Mouse (Mus musculus): ENCODE results near the gene Zfp992. TPM values are rescaled to one million over a fixed set of nuclear protein-coding genes. Genes with fewer than 3 reads are reported as not detected.
A peak's percentile ranks its signal among the peaks of the same experiment; 100 is the strongest.
"Not testable (repeated sequence)": the region's sequence is repeated elsewhere in the genome, so short reads cannot be mapped to it uniquely, and the experiment has no call there.

The Zfp992 gene
- polyA plus RNA-seq, 1 experiment from 2014 or later: 4.2 TPM

DNA sequence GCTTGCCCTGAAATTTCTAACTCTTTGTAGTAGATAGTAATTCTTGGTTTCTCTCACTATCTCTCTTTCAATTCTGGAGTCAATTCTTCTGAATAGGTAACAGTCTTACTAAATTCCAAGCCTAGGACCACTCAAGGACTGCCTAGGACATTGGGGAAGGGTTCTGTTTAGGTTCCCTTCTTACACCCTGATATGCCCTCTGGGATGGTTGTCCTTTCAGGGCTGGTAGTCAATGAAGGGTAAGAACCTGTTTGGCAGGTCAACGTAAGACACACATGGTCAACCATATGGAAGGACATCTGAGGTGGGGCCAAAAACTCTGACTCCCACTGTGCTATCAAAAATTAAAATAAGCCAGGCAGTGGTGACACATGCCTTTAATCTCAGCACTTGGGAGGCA, 44.0 kb downstream of the Zfp992 start:
- no peak overlapping the region for H3K4me3 ChIP-seq
- H3K27ac ChIP-seq (ENCODE audit: poor library complexity, severe bottlenecking): no peak overlapping the region
- WGBS: 37% methylated on average over 1 of the region's 1 CpGs
- H3K36me3 ChIP-seq: no peaks in the 10 kb centered on the region
- no peaks in the 10 kb centered on the region for H3K4me1 ChIP-seq (replicated peaks)
- H3K4me2 ChIP-seq: no peak overlapping the region
- ATAC-seq (ENCODE audit: insufficient number of reproducible peaks, low FRiP score): no peak
- peaks cover 48% of the 10 kb centered on the region for H3K9me3 ChIP-seq (replicated peaks)
- no peaks in the 10 kb centered on the region for H3K27me3 ChIP-seq (replicated peaks)
- no peak overlapping the region for H3K9ac ChIP-seq

DNA sequence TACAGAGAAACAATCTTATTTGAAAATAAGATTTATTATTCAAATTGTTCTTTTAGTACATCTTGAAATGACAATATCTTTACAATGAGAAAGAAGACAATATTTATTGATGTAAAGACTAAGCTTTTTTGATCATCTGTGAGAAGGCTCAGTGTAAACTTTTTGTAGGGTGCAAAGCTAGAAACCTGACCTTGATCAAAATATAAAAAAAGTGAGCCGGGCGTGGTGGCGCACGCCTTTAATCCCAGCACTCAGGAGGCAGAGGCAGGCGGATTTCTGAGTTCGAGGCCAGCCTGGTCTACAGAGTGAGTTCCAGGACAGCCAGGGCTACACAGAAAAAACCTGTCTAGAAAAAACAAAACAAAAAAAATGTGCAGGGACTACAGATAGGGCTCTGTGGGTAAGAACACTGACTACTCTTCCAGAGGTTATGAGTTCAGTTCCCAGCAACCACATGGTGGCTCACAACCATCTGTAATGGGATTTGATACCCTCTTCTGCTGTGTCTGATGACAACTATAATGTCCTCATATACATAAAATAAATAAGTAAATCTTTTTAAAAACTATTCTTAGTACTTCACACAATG, 44.6 kb downstream of the Zfp992 start:
- peak; percentile 19; the same call in 1 of the 2 replicates for ATAC-seq (ENCODE audit: insufficient number of reproducible peaks, low FRiP score)
- not testable (repeated sequence) for H3K27me3 ChIP-seq (replicated peaks); H3K36me3 ChIP-seq; H3K4me2 ChIP-seq; H3K9ac ChIP-seq; H3K4me1 ChIP-seq (replicated peaks); H3K4me3 ChIP-seq; H3K27ac ChIP-seq (ENCODE audit: poor library complexity, severe bottlenecking)
- WGBS: 80% methylated on average over 6 of the region's 6 CpGs
- H3K9me3 ChIP-seq (replicated peaks): peaks cover 44% of the 10 kb centered on the region

DNA sequence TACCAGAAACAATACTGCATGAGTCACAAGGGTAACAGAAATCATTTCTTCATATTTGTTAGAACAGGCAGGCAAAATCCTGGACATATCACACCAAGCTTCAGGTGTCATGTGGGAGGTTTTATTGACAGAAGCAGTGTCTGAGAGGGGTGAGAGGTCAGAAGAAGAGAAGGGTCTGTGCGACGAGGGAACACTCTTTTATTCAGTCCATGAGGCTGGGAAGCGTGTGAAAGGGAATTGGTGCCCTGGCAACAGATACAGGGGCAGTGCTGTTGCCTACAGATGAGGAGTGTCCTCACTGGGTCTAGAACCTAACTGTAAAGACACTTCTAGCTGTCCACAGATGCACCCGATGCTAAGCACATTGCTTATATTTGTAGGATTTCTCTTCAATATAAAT, 46.2 kb downstream of the Zfp992 start:
- WGBS: 58% methylated on average over 4 of the region's 4 CpGs
- Histone ChIP-seq H3K27ac (ENCODE audit: poor library complexity, severe bottlenecking) (no peak overlapping the region), H3K9me3 (replicated peaks) (peaks cover 41% of the 10 kb centered on the region), H3K36me3 (no peaks in the 10 kb centered on the region), H3K4me1 (replicated peaks) (no peaks in the 10 kb centered on the region), H3K4me2 (no peak overlapping the region), H3K9ac (no peak overlapping the region), H3K4me3 (no peak overlapping the region), H3K27me3 (replicated peaks) (no peaks in the 10 kb centered on the region)
- ATAC-seq (ENCODE audit: insufficient number of reproducible peaks, low FRiP score): no peak

DNA sequence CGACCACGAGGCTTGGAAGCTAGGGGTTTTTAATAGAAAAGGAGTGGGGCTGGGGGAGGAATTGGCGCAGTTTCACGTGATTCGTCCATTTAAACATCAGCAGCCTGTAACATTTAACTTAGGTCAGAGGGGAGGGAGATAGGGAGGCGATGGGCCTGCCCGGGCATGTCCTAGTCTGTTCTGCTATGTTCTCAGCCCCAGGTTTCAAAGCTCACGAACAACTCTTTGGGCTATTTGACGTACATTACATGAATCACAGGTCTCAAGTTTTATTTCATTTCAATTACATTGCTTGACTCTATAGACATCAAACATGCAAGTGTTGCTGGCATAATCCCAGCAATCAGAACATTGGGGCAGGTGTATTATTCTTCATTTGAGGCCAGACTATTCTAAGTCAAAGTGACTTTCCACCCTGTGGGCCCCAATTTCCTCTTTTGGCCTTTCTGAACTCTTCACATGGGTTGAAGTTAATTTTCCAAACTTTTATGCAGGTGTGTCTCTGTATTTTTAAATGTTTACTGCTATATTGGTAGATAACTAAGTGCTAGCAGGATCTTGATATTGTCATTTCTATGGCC, 49.0 kb downstream of the Zfp992 start:
- not testable (repeated sequence) for H3K27ac ChIP-seq (ENCODE audit: poor library complexity, severe bottlenecking); ATAC-seq (ENCODE audit: insufficient number of reproducible peaks, low FRiP score); H3K4me3 ChIP-seq; H3K9ac ChIP-seq; H3K27me3 ChIP-seq (replicated peaks); H3K4me1 ChIP-seq (replicated peaks); H3K36me3 ChIP-seq; H3K4me2 ChIP-seq
- 72% methylated on average over 9 of the region's 9 CpGs for WGBS
- H3K9me3 ChIP-seq (replicated peaks): peaks cover 37% of the 10 kb centered on the region

DNA sequence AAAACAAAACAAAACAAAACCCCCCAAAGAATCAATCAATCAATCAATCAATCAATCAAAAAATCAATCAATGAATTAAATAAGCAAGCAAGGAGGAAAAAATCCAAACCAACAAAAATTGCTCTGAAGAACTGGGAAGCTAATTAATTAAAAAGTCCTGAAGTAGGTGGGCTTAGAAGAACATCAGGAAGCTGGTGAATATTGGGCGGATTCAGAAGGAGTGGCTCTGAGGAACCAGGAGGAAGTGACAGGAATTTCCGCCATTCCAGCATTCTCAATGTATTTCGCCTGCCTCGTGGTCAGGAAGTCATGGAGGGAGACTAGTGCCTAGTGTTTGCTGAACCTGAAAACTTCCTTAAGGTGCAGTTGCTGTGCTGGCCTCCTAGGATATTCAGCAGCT, 52.9 kb downstream of the Zfp992 start, which contains the start of gene Zfp981:
Zfp981 (plus strand) TSS at position 301 of the 400 bp plus-strand sequence.
- peaks cover 21% of the 10 kb centered on the region for H3K9me3 ChIP-seq (replicated peaks)
- not testable (repeated sequence) for H3K4me1 ChIP-seq (replicated peaks); H3K4me2 ChIP-seq; H3K27ac ChIP-seq (ENCODE audit: poor library complexity, severe bottlenecking); H3K36me3 ChIP-seq; H3K9ac ChIP-seq; ATAC-seq (ENCODE audit: insufficient number of reproducible peaks, low FRiP score); H3K27me3 ChIP-seq (replicated peaks); H3K4me3 ChIP-seq
- 74% methylated on average over 4 of the region's 4 CpGs for WGBS

DNA sequence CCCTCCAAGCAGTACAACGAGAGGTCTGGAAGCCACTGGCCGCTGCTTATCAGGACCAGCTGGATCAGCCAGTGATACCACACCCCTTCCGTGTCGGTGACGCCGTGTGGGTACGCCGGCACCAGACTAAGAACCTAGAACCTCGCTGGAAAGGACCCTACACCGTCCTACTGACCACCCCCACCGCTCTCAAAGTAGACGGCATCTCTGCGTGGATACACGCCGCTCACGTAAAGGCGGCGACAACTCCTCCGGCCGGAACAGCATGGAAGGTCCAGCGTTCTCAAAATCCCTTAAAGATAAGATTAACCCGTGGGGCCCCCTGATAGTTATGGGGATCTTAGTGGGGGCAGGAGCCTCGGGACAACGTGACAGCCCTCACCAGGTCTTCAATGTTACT, 60.2 kb downstream of the Zfp992 start:
- not testable (repeated sequence) for H3K27ac ChIP-seq (ENCODE audit: poor library complexity, severe bottlenecking); H3K4me1 ChIP-seq (replicated peaks); H3K27me3 ChIP-seq (replicated peaks); H3K4me2 ChIP-seq; ATAC-seq (ENCODE audit: insufficient number of reproducible peaks, low FRiP score); H3K9ac ChIP-seq; H3K4me3 ChIP-seq; H3K36me3 ChIP-seq
- H3K9me3 ChIP-seq (replicated peaks): peaks cover 16% of the 10 kb centered on the region
- 93% methylated on average over 22 of the region's 24 CpGs for WGBS

DNA sequence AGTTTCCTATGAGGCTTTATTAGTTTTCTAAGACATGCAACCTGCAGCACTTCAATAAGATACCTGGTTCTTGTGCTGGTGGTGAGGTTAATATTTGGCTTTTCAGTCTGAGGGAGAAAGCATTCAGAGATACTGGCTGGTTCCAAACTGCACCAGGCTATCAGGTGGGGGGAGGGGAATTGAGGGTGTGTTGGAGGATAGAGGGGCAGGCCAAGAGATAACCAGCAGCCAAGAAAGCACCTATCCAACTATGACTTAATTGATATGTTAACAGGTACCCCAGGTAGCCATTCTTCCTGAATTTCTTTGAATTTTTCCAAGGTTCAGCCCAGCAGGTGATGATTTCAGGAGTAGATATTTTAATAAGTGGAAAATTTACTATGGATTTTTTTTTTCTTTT, 63.0 kb downstream of the Zfp992 start:
- not testable (repeated sequence) for H3K27me3 ChIP-seq (replicated peaks); H3K4me3 ChIP-seq; H3K4me2 ChIP-seq; H3K9ac ChIP-seq; ATAC-seq (ENCODE audit: insufficient number of reproducible peaks, low FRiP score); H3K4me1 ChIP-seq (replicated peaks); H3K36me3 ChIP-seq; H3K27ac ChIP-seq (ENCODE audit: poor library complexity, severe bottlenecking)
- peaks cover 32% of the 10 kb centered on the region for H3K9me3 ChIP-seq (replicated peaks)

DNA sequence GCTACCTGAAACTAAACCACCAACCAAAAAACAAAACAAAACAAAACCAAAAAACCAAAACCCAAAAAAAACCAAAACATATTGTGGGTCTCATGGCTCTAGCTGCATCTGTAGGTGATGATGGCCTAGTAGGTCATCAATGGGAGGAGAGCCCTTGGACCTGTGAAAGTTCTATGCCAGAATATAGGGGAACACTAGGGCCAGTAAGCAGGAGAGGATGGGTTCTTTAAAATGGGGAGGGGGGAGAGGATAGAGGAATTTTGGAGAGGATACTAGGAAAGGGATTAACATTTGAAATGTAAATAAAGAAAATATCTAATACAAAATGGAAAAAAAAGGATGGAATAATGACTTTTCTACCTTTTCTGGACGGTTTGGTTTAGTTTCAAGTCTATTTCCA, 67.7 kb downstream of the Zfp992 start:
- ATAC-seq (ENCODE audit: insufficient number of reproducible peaks, low FRiP score): no peak
- Histone ChIP-seq H3K4me3 (no peak overlapping the region), H3K9ac (no peak overlapping the region), H3K4me2 (no peak overlapping the region), H3K4me1 (replicated peaks) (no peaks in the 10 kb centered on the region), H3K9me3 (replicated peaks) (peaks cover 43% of the 10 kb centered on the region), H3K36me3 (no peaks in the 10 kb centered on the region), H3K27me3 (replicated peaks) (no peaks in the 10 kb centered on the region), H3K27ac (ENCODE audit: poor library complexity, severe bottlenecking) (no peak overlapping the region)
- 50% methylated on average over 1 of the region's 1 CpGs for WGBS

DNA sequence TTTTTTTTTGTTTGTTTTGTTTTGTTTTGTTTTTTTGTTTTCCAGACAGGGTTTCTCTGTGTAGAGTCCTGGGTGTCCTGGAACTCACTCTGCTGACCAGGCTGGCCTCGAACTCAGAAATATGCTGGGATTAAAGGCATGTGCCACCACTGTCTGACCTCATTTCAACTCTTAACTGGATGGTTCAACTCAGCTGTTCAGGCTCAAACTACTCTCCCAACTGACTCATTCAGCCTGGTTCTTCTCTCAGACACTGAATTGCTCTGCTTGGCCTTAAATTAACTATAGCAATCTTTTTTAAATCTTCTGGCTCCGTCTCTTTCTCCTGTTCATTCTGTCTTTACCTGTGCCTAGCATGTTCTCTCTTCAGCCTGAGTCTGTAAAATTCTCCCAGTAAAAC, 68.3 kb downstream of the Zfp992 start:
- H3K4me3 ChIP-seq; H3K4me1 ChIP-seq (replicated peaks); H3K36me3 ChIP-seq; H3K27me3 ChIP-seq (replicated peaks); ATAC-seq (ENCODE audit: insufficient number of reproducible peaks, low FRiP score); H3K4me2 ChIP-seq; H3K9ac ChIP-seq; H3K27ac ChIP-seq (ENCODE audit: poor library complexity, severe bottlenecking): not testable (repeated sequence)
- 57% methylated on average over 2 of the region's 2 CpGs for WGBS
- peaks cover 44% of the 10 kb centered on the region for H3K9me3 ChIP-seq (replicated peaks)

Other genes starting within 250 kb of the Zfp992 start
- gene Zfp981, start 53.0 kb downstream of the Zfp992 start, polyA plus RNA-seq (2016; fragmentation: Nextera tagmentation; extraction: Ambion mirVana): 0.13 TPM in 1 of 2 replicates, not detected in the other
- gene Zfp993, start 161.9 kb downstream of the Zfp992 start, polyA plus RNA-seq (2016; fragmentation: Nextera tagmentation; extraction: Ambion mirVana): 2.5 and 3.8 TPM in 2 replicates